Mouse (Mus musculus) urinary bladder, adult 18-20 months (tissue): ENCODE measurements around the gene Dennd2c.

ENCODE experiments used
- DNase-seq, 2 experiments: peaks; one replicate each; pipeline ENCODE4 v3.0.0; 2022; ENCODE audit warnings: low spot score in 2 of 2, mixed read lengths in 2 of 2

Dennd2c gene

DNA sequence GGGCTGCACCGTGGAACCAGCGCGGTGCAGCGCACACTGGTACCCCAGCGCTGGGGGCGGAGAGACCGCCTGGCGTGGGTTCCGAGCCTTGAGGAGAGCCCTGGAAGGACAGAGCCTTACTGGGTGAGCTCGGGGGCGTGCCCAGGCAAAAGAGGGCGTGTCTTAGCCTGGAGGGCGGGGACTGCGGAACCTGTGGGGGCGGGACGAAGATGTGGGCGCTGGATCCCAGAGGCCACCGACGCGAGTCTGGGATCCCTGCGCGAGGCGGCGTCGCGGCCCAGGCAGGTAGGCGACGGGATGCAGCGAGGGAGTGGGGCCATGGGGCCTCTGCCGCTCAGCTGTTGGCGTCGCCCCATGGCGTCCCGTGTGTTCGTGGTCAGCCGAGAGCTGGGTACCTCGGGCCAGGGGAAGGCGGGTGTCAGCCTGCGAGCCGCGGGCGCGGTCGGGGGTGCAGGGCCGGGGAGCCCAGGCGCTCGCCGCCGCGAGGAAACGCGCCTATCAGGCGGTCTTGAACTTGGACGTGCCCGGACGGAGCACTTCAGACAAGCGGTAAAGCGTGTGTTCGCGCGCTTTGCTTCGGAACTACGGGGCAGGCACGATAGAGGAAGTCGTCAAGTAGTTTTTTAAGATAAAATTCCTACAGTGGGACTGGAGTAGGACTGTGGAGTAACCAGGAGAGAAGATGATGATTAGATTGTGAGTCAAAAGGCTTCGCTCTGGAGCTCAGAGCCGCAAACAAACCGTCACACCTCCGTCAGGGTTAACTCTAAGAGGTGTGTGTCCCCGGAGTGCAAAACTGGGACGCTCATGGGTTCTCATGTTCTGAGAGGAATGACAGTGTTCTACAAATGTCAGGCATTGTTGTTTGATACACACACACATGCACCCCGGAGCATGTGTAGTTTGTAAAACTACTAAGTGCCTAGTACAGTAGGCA, at the start of gene Dennd2c:
Gene Dennd2c (plus strand): TSS at position 151 of the 937 bp plus-strand sequence.
- peak; percentile 94 to 100 for DNase-seq

DNA sequence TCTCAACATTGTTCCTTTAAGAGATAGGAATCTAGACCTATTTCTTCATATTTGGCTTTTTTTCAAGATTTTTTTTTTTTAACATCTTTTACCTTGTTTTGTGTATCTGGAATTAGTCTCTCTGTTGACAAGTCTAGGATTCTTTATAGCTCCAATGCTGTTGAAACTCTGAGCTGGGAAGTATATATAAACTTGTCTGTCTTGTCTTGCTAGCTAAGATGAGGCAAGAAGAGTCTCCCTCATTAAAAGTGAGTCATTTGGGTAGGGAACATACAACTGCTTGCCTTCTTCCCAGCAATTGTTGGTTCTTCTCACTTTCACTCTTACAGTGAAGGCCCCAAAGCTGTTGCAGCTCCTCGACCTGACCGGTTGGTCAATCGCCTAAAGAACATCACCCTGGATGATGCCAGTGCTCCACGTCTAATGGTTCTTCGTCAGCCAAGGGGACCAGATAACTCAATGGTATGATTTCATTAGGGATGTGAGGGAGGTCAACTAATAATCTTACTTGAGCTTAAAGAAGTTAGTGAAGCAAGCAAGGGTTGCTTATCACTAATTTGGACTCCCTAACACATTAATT, 46.3 kb upstream of the Dennd2c start:
- no peak for DNase-seq

GRCm38 (mm10) chr3:103057752-103058151, 44.7 kb upstream of the Dennd2c start:
- peak in 1 of 2 experiments; percentile 18 for DNase-seq

- DNase-seq, result peak; percentile 90 to 95
Observed at GRCm38 (mm10) chr3:103058207-103059157, 43.9 kb upstream of the Dennd2c start, which contains the start of gene Nras. Gene Nras, plus strand, starts transcription at chr3:103058285.

- DNase-seq, result no peak
Observed at GRCm38 (mm10) chr3:103066927-103067326, 35.5 kb upstream of the Dennd2c start.

DNA sequence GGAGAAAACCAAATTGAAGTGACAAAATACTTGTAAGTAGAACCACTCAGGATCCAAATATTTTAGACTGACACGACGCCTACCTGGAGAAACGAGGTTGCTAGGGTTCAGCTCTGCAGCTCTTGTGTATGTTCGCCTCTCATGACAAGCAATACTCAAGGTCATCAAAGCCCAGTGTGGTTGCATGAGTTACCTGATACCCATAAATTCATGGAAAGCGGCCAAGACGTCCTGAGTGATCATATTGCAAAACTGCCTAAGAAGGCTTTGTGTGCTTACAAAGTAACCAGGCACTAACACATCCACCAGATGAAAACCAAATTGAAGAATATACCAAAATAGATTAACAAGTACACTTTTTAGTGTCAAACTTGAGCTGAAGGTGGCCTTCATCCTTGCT, 33.4 kb upstream of the Dennd2c start:
- DNase-seq, result no peak

GRCm38 (mm10) chr3:103073771-103074170, 28.6 kb upstream of the Dennd2c start, which contains the start of gene Ampd1:
Gene Ampd1, plus strand, starts transcription at chr3:103074014.
- DNase-seq, result no peak

GRCm38 (mm10) chr3:103075871-103076270, 26.5 kb upstream of the Dennd2c start:
- no peak for DNase-seq

DNA sequence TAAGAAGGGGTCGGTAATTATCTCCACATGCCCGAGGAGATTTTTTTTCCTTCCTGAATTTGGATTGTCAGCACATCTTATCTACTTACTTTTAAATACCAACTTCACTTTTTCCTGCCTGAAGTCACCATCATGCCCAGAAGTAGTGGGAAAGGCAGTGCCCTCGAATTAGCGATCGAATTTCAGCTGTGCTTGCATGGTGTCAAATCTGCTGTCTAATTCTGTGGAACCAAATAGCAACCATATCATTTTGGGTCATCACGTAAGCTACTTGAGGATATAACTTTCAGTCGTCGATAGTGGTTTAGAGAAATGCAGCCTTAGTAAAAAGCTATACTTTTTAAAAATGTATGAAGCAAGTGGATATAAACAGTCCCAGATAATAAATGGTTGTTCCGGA, 25.9 kb upstream of the Dennd2c start:
- DNase-seq, result no peak

GRCm38 (mm10) chr3:103079301-103079700, 23.1 kb upstream of the Dennd2c start:
- DNase-seq, result no peak

GRCm38 (mm10) chr3:103081051-103081450, 21.4 kb upstream of the Dennd2c start:
- no peak for DNase-seq

DNA sequence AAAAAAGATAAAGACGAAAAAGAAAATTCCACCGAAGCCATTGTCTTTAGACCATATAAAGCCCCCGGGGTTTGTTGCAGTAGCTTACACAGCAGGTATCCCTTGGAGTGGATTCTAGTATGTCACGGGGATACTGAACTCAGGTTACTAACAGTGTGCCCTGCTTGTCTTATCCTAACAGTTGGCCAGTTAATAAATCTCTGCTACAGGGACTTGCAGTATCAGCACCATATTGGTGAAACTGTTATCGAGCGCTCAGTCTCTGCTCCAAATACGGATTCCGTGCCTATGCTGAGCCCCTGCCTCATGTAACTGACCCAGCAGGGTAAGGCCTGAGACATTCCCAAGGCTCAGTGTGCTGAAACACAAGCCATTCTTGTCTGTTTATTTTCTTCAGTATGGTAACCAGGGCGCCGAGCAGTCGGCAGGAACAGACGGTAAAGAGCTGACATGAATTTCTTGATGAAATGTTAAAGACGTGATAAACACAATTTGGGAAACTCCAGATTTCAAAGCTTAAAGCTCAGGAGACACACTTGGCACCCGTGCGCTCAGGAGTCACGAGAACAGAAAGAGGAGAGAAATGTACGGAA, 20.4 kb upstream of the Dennd2c start:
- DNase-seq, result no peak

- no peak for DNase-seq
Observed at GRCm38 (mm10) chr3:103082761-103083160, 19.6 kb upstream of the Dennd2c start.

GRCm38 (mm10) chr3:103085986-103086385, 16.4 kb upstream of the Dennd2c start:
- DNase-seq, result no peak

DNA sequence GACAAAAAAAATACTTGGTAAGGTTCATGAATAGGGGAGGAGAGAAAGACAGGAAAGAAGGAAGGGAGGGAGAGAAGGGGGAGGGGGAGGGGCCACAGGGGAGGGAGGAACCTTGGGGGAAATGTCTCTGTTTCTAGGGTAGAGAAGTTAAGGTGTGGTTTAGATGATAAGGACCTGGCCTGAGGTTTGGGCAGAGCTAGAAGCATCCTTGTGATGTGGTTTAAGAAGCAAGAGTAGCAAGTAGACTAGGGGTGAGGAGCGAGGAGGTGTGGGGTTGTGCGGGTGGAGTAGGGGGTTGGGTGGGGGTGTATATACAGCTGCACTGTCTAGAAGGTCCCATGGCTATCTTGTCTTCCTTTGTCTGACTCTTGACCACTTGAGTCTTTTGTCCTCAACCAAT, 10.7 kb upstream of the Dennd2c start:
- no peak for DNase-seq

DNA sequence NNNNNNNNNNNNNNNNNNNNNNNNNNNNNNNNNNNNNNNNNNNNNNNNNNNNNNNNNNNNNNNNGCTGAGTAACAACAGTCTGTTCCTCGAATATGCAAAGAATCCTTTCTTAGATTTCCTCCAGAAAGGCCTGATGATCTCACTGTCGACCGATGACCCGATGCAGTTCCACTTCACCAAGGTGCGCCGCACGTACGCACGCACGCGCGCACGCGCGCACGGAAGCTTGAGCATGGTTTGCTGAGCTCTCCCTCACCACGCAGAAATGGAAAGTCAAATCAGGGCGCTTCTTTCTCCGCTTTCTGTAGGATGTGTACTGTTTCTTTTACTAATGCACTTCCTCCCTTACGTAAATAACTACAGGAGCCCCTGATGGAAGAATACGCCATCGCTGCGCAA, 3.7 kb upstream of the Dennd2c start:
- DNase-seq, result no peak

DNA sequence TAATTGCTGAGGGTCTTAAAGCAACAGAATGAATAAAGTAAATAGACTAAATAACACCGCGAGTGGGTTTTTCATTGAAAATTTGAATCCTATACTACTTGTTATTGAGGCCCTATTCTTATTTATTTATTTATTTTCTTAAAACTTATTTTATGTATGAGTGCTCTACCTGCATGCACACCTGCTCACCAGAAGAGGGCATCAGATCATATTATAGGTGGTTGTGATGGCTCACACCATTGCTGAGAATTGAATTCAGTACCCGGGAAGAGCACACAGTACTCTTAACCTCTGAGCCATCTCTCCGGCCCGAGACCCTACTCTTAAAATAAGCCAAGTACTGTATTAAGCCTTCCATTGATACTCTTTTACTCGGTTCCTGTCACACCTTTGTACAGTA, 2.7 kb upstream of the Dennd2c start:
- no peak for DNase-seq

DNA sequence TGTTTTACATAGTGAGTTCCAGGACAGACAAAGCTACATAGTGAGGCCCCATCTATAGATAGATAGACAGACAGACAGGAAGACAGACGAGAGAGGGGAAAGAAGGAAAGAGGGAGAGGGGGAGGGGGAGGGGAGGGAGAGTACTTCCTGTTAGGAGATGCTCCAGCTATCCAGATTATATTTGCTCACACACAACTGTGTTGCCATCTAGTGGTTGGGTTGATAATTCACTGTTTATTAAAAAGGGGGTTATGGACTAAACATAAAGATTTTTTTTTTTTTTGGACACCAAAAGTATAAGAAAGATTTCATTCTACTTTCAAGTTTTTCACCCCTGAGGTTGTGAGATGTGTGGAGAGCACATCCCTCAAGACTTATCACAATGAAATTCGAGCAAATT, 1.7 kb upstream of the Dennd2c start:
- no peak for DNase-seq

GRCm38 (mm10) chr3:103101194-103101593, 1.2 kb upstream of the Dennd2c start:
- DNase-seq, result no peak

GRCm38 (mm10) chr3:103101909-103102308, 495 bp upstream of the Dennd2c start:
- DNase-seq, result no peak

DNA sequence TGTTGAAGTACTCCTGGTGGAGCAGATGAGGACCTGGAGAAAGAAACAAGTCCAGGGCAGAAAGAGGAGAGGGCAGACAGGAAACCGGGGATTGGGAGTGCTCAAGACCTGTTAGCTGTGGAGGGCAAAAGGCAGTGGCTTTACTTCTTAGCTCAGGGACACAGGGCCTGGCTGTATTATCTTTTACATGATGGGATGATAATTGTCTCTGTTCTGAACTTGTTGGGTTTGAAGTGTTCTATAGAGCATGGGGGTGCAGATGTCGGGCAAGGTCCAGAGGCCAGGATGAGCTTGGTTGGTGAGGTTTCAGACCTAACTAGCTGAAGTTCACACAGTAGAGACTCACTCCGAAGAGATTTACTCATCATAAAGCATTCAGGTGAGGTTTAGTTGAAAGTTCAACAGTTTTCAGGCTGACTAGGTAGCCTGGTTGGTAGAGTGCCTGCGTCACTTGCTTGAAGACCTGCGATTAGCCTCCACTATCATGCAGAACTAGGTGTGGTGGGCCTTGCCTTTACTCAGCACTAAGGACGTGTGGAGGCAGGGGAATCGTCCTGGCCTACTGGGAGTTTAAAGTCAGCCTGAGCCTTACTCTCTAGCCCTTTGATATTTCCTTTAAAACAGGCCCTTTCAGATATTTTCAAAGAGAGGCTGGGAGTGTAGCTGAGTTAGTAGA, 5.3 kb downstream of the Dennd2c start:
- no peak for DNase-seq
